Mouse (Mus musculus) C2C12 (cell line): ENCODE results near the gene Slc1a5. TPM values are rescaled to one million over a fixed set of nuclear protein-coding genes. Genes with fewer than 3 reads are reported as not detected.

Source experiments
- H3K27me3 ChIP-seq: one replicate; pipeline ENCODE4 v1.6.1; 2011; ENCODE audit not compliant: control insufficient read depth, insufficient read depth, insufficient read length
- H3K36me3 ChIP-seq: one replicate; pipeline ENCODE4 v1.6.1; 2011; ENCODE audit not compliant: control insufficient read depth, insufficient read depth
- H3K4me3 ChIP-seq: one replicate; pipeline ENCODE4 v1.5.1; 2011; ENCODE audit warnings: mild to moderate bottlenecking, control low read depth; ENCODE audit not compliant: poor library complexity, insufficient read depth, severe bottlenecking
- H3K79me2 ChIP-seq: one replicate; pipeline ENCODE4 v1.6.1; 2011; ENCODE audit not compliant: control insufficient read depth, insufficient read depth
- H3K79me3 ChIP-seq: one replicate; pipeline ENCODE4 v1.6.1; 2011; ENCODE audit warnings: low read depth, control low read depth
- H3ac ChIP-seq: one replicate; pipeline ENCODE3; 2011; ENCODE audit warnings: low read depth; ENCODE audit not compliant: control insufficient read depth, insufficient read length
- CEBPB ChIP-seq: IDR thresholded peaks from one replicate; pipeline ENCODE4 v1.6.1; 2011; ENCODE audit warnings: low read depth, mild to moderate bottlenecking, control low read depth, moderate library complexity
- CTCF ChIP-seq: IDR thresholded peaks from one replicate; pipeline ENCODE4 v1.5.1; 2011; ENCODE audit not compliant: control insufficient read depth, insufficient read depth, insufficient read length
- FOSL1 ChIP-seq: IDR thresholded peaks from one replicate; pipeline ENCODE4 v1.8.0; 2011; ENCODE audit warnings: mild to moderate bottlenecking, low read length; ENCODE audit not compliant: poor library complexity, insufficient read depth, severe bottlenecking
- MAX ChIP-seq: IDR thresholded peaks from one replicate; pipeline ENCODE4 v1.6.1; 2011; ENCODE audit warnings: mild to moderate bottlenecking, control low read depth
- MYOD1 ChIP-seq: IDR thresholded peaks from one replicate; pipeline ENCODE4 v1.6.1; 2011; ENCODE audit warnings: low read depth; ENCODE audit not compliant: control insufficient read depth, insufficient read length
- MYOG ChIP-seq: IDR thresholded peaks from one replicate; pipeline ENCODE4 v1.6.1; 2011; ENCODE audit not compliant: control insufficient read depth, insufficient read length; ENCODE audit errors: extremely low read depth
- USF1 ChIP-seq: IDR thresholded peaks from one replicate; pipeline ENCODE4 v1.6.1; 2011; ENCODE audit warnings: low read depth, mild to moderate bottlenecking, control low read depth, moderate library complexity
- polyA plus RNA-seq: library from polyadenylated mRNA; unstranded; fragments of >200 nt; fragmentation: generic; extraction: Trizol; gene quantifications from one replicate; pipeline ENCODE4 v1.2.1, GENCODE M21; 2012; ENCODE audit warnings: missing spikeins

Slc1a5 gene
- polyA plus RNA-seq, 1 experiment = 31.5 TPM

DNA sequence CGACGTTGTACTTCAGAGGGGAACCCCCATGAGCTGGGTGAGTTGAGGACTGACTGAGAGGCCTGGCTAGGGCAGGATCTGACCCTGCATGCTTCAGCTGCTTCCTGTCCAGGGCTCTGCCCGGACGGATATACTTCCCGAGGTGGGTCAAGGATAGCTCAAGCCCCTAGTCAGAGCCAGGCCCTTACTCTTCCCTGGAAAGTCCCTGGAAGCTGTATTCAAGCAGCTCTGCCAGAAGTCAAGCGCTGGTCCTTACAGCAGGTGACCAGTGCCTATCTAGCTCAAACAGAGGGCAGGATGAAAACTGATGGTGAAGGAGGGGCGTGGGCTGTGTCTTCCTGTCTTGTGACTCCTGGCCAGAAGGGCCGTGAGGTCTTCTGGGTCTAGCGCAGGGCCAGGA lies 49.3 kb downstream of the Slc1a5 start:
- H3K4me3 ChIP-seq = no peak overlapping the region
- peaks cover 42% of the 10 kb centered on the region for H3K36me3 ChIP-seq
- no peaks in the 10 kb centered on the region for H3K27me3 ChIP-seq
- no peaks in the 10 kb centered on the region for H3K79me3 ChIP-seq
- no peak overlapping the region for H3ac ChIP-seq
- no peak for TF ChIP-seq MYOG
- no peak for TF ChIP-seq MAX
- TF ChIP-seq CTCF = no peak
- no peak for TF ChIP-seq CEBPB
- TF ChIP-seq USF1 = no peak
- no peak for TF ChIP-seq FOSL1
- no peak for TF ChIP-seq MYOD1
- no peaks in the 10 kb centered on the region for H3K79me2 ChIP-seq

- TF ChIP-seq MYOD1 (no peak), CTCF (no peak), CEBPB (no peak), FOSL1 (no peak), USF1 (no peak), MYOG (no peak), MAX (no peak)
- H3K27me3 ChIP-seq = no peaks in the 10 kb centered on the region
- no peaks in the 10 kb centered on the region for H3K79me3 ChIP-seq
- no peak overlapping the region for H3ac ChIP-seq
- no peak overlapping the region for H3K4me3 ChIP-seq
- no peaks in the 10 kb centered on the region for H3K79me2 ChIP-seq
- peaks cover 6% of the 10 kb centered on the region for H3K36me3 ChIP-seq
These were observed 57.0 kb downstream of the Slc1a5 start for GRCm38 (mm10) chr7:16837916-16838803.

- Histone ChIP-seq H3K27me3 (no peaks in the 10 kb centered on the region), H3K79me2 (no peaks in the 10 kb centered on the region), H3K36me3 (peaks cover 4% of the 10 kb centered on the region), H3K4me3 (no peak overlapping the region), H3ac (no peak overlapping the region), H3K79me3 (no peaks in the 10 kb centered on the region)
- TF ChIP-seq MAX = no peak
- TF ChIP-seq FOSL1 = no peak
- TF ChIP-seq USF1 = no peak
- no peak for TF ChIP-seq CTCF
- TF ChIP-seq MYOG = no peak
- TF ChIP-seq CEBPB = no peak
- TF ChIP-seq MYOD1 = no peak
These were observed 57.8 kb downstream of the Slc1a5 start for GRCm38 (mm10) chr7:16838804-16839426.

DNA sequence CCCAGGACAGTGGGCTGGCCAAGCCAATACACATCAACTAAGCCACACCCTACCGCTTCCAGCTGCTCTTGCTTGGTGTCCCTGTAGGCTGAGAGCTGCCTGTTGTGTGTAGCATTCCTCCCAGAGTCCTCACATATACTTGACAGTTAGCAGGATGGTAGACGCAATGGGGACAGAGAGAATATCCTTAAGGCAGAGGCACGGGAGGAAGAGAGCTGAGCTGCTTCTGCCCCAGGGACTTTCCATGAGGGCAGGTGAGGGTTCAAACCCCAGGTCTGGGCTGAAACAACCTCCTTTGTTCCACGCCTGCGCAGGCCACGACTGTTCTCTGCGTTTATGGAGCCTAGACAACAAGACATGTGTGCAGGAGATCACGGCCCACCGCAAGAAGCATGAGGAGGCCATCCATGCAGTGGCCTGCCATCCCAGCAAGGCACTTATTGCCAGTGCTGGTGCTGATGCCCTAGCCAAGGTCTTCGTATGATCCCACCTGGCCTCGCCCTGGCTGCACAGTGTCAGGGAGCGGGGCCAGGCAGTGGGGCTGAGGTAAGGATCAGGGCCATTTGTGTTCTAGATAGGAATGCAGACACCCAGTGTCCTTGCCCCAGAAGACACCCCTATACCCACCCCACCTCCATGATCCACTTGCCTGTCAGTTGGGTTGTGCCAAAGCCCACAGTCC lies 58.4 kb downstream of the Slc1a5 start:
- H3K36me3 ChIP-seq = peaks cover 3% of the 10 kb centered on the region
- no peaks in the 10 kb centered on the region for H3K79me2 ChIP-seq
- TF ChIP-seq USF1 = no peak
- TF ChIP-seq CEBPB = no peak
- no peak for TF ChIP-seq MAX
- TF ChIP-seq FOSL1 = no peak
- no peak for TF ChIP-seq MYOG

GRCm38 (mm10) chr7:16840109-16840491 lies 59.0 kb downstream of the Slc1a5 start:
- Histone ChIP-seq H3K27me3 (no peaks in the 10 kb centered on the region), H3ac (no peak overlapping the region), H3K4me3 (no peak overlapping the region), H3K79me2 (no peaks in the 10 kb centered on the region), H3K36me3 (no peaks in the 10 kb centered on the region), H3K79me3 (no peaks in the 10 kb centered on the region)
- TF ChIP-seq MYOG (no peak), MAX (no peak), MYOD1 (no peak), CEBPB (no peak), USF1 (no peak), CTCF (no peak), FOSL1 (no peak)

More for the DNA sequence above, 58.4 kb downstream of the Slc1a5 start:
- Histone ChIP-seq H3K27me3 (no peaks in the 10 kb centered on the region), H3K79me3 (no peaks in the 10 kb centered on the region), H3K4me3 (no peak overlapping the region), H3ac (no peak overlapping the region)
